In genomic region chr7:37837372-37837771, GRCm38 (mm10) we compare ENCODE assay signal across 29 mouse cellular contexts.
DNase-seq lines count a peak whose midpoint lies in the region; ATAC-seq and TF ChIP-seq lines count a peak whose summit lies in the region.
"Had no signal": no experiment of that assay in that cellular context is flagged by ENCODE, and none has a peak within 500 bp of the region (broad histone marks: within the 10 kb centered on the region; RNA-seq: fewer than 3 reads in every experiment).

No protein-coding gene starts in this region.

- H3K4me2 ChIP-seq in heart, embryonic 11.5 days = no peak overlapping the region
- H3K4me2 ChIP-seq in heart, embryonic 16.5 days (ENCODE audit: low read depth, low read length) = no peak overlapping the region
- H3K4me2 ChIP-seq: forebrain, embryonic 15.5 days; hindbrain, embryonic 12.5 days; limb, embryonic 15.5 days; liver, embryonic 13.5 days; midbrain, embryonic 15.5 days; neural tube, embryonic 15.5 days had no signal

- H3K9ac ChIP-seq in heart, embryonic 11.5 days (ENCODE audit: low read depth, low read length) = no peak overlapping the region
- H3K9ac ChIP-seq in heart, embryonic 16.5 days (ENCODE audit: low read length) = no peak overlapping the region
- H3K9ac ChIP-seq: forebrain, embryonic 15.5 days; hindbrain, embryonic 12.5 days; limb, embryonic 15.5 days; liver, embryonic 13.5 days; midbrain, embryonic 15.5 days; neural tube, embryonic 15.5 days had no signal

- ATAC-seq in megakaryocyte, adult 5-6 weeks (ENCODE audit: poor library complexity, severe bottlenecking) = no peak
- no peak for ATAC-seq in heart, embryonic 11.5 days (replicated peaks; ENCODE audit: insufficient number of reproducible peaks, low FRiP score, low TSS enrichment)
- ATAC-seq in heart, embryonic 16.5 days (replicated peaks; ENCODE audit: extremely low read depth, insufficient read depth, low FRiP score) = peak; percentile 79
- ATAC-seq: forebrain, embryonic 15.5 days; intestine, embryonic 16.5 days; midbrain, embryonic 15.5 days had no signal

- no peaks in the 10 kb centered on the region for H3K4me1 ChIP-seq in megakaryocyte, embryonic 14.5 days
- peaks cover 16% of the 10 kb centered on the region for H3K4me1 ChIP-seq in heart, embryonic 11.5 days (ENCODE audit: control insufficient read depth, insufficient read depth, low read length)
- peaks cover 25% of the 10 kb centered on the region for H3K4me1 ChIP-seq in heart, embryonic 16.5 days (ENCODE audit: control insufficient read depth, insufficient read depth, low read length)
- H3K4me1 ChIP-seq in thymus, adult 2 months (replicated peaks; ENCODE audit: control insufficient read depth, insufficient read depth, low read length) = no peaks in the 10 kb centered on the region
- H3K4me1 ChIP-seq: liver, embryonic 13.5 days had no signal

- H3K27me3 ChIP-seq in megakaryocyte, embryonic 14.5 days (replicated peaks) = no peaks in the 10 kb centered on the region
- no peaks in the 10 kb centered on the region for H3K27me3 ChIP-seq in heart, embryonic 11.5 days (ENCODE audit: control insufficient read depth, insufficient read depth, low read length)
- no peaks in the 10 kb centered on the region for H3K27me3 ChIP-seq in heart, embryonic 16.5 days (ENCODE audit: control insufficient read depth, insufficient read depth, low read length)
- H3K27me3 ChIP-seq in thymus, adult 2 months (ENCODE audit: control insufficient read depth, insufficient read depth, low read length) = no peaks in the 10 kb centered on the region
- H3K27me3 ChIP-seq: forebrain, embryonic 15.5 days; hindbrain, embryonic 12.5 days; limb, embryonic 15.5 days; liver, embryonic 13.5 days; midbrain, embryonic 15.5 days; neural tube, embryonic 15.5 days had no signal

- TF ChIP-seq POLR2A in thymus, adult 2 months (IDR thresholded peaks at IDR 0.05; ENCODE audit: control insufficient read depth, extremely low read depth, insufficient read depth, low read length, poor library complexity) = no peak

- H3K4me3 ChIP-seq in megakaryocyte, embryonic 14.5 days (replicated peaks) = peak overlapping the region; percentile 4
- H3K4me3 ChIP-seq in heart, embryonic 11.5 days (ENCODE audit: low read depth, low read length) = no peak overlapping the region
- no peak overlapping the region for H3K4me3 ChIP-seq in heart, embryonic 16.5 days (ENCODE audit: low read length)
- no peak overlapping the region for H3K4me3 ChIP-seq in thymus, adult 2 months (ENCODE audit: control insufficient read depth, insufficient read depth, low read length)
- H3K4me3 ChIP-seq: forebrain, embryonic 15.5 days; gastrocnemius, adult 2 months; hindbrain, embryonic 12.5 days; limb, embryonic 10.5 days; limb, embryonic 15.5 days; liver, embryonic 13.5 days; midbrain, embryonic 10.5 days; midbrain, embryonic 15.5 days; neural tube, embryonic 15.5 days had no signal

- H3K36me3 ChIP-seq in megakaryocyte, embryonic 14.5 days (replicated peaks; ENCODE audit: low read length) = no peaks in the 10 kb centered on the region
- H3K36me3 ChIP-seq in heart, embryonic 11.5 days (ENCODE audit: control insufficient read depth, insufficient read depth, low read length) = no peaks in the 10 kb centered on the region
- H3K36me3 ChIP-seq in heart, embryonic 16.5 days (ENCODE audit: control insufficient read depth, insufficient read depth) = no peaks in the 10 kb centered on the region
- no peaks in the 10 kb centered on the region for H3K36me3 ChIP-seq in thymus, adult 2 months (ENCODE audit: control insufficient read depth, insufficient read depth, low read length)
- H3K36me3 ChIP-seq: forebrain, embryonic 15.5 days; hindbrain, embryonic 12.5 days; limb, embryonic 10.5 days; limb, embryonic 15.5 days; liver, embryonic 13.5 days; midbrain, embryonic 10.5 days; midbrain, embryonic 15.5 days; neural tube, embryonic 15.5 days had no signal

- 0 out of 2 replicates have a peak, but pooled peaks cover 8% of the 10 kb centered on the region for H3K9me3 ChIP-seq in megakaryocyte, embryonic 14.5 days
- H3K9me3 ChIP-seq in heart, embryonic 11.5 days (replicated peaks; ENCODE audit: control insufficient read depth, low read length) = no peaks in the 10 kb centered on the region
- H3K9me3 ChIP-seq in heart, embryonic 16.5 days (replicated peaks; ENCODE audit: control insufficient read depth, low read length) = no peaks in the 10 kb centered on the region
- H3K9me3 ChIP-seq: forebrain, embryonic 15.5 days; hindbrain, embryonic 12.5 days; limb, embryonic 10.5 days; limb, embryonic 15.5 days; liver, embryonic 13.5 days; midbrain, embryonic 10.5 days; midbrain, embryonic 15.5 days; neural tube, embryonic 15.5 days had no signal

- peak overlapping the region; percentile 78 for H3K27ac ChIP-seq in heart, embryonic 11.5 days (ENCODE audit: low read depth, low read length)
- H3K27ac ChIP-seq in heart, embryonic 16.5 days (ENCODE audit: low read length) = peak overlapping the region; percentile 88
- no peak overlapping the region for H3K27ac ChIP-seq in thymus, adult 2 months (ENCODE audit: control insufficient read depth, insufficient read depth, low read length)
- H3K27ac ChIP-seq: forebrain, embryonic 15.5 days; gastrocnemius, adult 2 months; hindbrain, embryonic 12.5 days; limb, embryonic 10.5 days; limb, embryonic 15.5 days; liver, embryonic 13.5 days; macrophage; midbrain, embryonic 10.5 days; midbrain, embryonic 15.5 days; neural tube, embryonic 15.5 days had no signal

- no peak for TF ChIP-seq CTCF in thymus, adult 2 months (IDR thresholded peaks at IDR 0.05; ENCODE audit: borderline replicate concordance, control insufficient read depth, extremely low read depth, insufficient read depth, low read length, poor library complexity)

- DNase-seq in thymus, postnatal 4 days = no peak
- no peak for DNase-seq in kidney, adult 11 months
- DNase-seq in thymus, adult 2 months = no peak
- DNase-seq: B cell, adult 2 months; cerebellum, adult 2 months; cerebellum, postnatal 36 days; gastrocnemius, adult 2 months; gastrocnemius, postnatal 36 days; kidney, adult 9 months; kidney, postnatal 10 days; layer of hippocampus, postnatal 36 days; liver, embryonic 13.5 days; lung, adult 18-20 months; retina, postnatal 1 day; right cerebral cortex, postnatal 14 days; thymus, postnatal 14 days had no signal

- 47% methylated on average over 5 of the region's 5 CpGs for WGBS in heart, embryonic 11.5 days (ENCODE audit: insufficient replicate concordance)
- 44% methylated on average over 5 of the region's 5 CpGs for WGBS in heart, embryonic 16.5 days
- WGBS in thymus, adult 2 months = 92% methylated on average over 5 of the region's 5 CpGs
